Comparison of ENCODE assay signal across 8 mouse cellular contexts in the genomic region with DNA sequence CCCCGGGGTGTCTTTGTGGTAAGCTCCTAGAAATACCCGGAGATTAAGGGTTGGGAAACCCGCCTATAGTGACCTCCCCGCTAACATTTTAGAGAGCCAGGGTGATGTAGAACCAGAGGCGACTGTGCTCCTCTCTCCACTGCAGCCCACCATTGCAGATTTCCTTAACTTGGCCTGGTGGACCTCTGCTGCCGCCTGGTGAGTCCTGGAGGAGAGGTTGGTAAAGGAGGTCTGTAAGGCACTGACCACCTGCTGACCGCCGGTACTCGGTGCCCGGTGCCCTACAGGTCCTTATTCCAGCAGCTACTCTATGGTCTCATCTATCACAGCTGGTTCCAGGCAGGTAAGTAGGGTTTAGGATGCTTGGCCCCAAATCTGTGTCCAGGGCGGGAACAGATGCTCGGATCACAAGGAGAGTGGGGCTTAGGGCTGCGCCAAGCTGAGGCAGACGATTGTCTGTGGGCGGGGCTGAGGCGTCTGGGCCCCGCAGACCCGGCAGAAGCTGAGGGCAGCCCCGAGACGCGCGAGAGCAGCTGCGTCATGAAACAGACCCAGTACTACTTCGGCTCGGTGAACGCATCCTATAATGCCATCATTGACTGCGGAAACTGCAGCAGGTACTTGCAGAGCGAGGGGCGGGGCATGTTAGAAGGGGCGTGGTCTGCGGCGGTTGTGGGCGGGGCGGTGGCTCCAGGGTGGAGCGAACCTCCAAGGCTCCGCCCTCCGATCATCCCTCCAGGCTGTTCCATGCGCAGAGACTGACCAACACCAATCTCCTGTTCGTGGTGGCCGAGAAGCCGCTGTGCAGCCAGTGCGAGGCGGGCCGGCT. TPM values are rescaled to one million over a fixed set of nuclear protein-coding genes. Genes with fewer than 3 reads are reported as not detected.
DNase-seq lines count a peak whose midpoint lies in the region; ATAC-seq lines count a peak whose summit lies in the region.

No protein-coding gene starts in this region.

- H3K4me3 ChIP-seq in embryonic facial prominence, embryonic 13.5 days = peak overlapping the region; percentile 44
- H3K4me3 ChIP-seq in heart, embryonic 12.5 days = peak overlapping the region; percentile 43
- H3K4me3 ChIP-seq in kidney, embryonic 14.5 days (ENCODE audit: low read length) = peak overlapping the region; percentile 40
- H3K4me3 ChIP-seq in liver, embryonic 13.5 days (replicated peaks) = peak overlapping the region; percentile 42

- no peaks in the 10 kb centered on the region for H3K36me3 ChIP-seq in embryonic facial prominence, embryonic 13.5 days
- H3K36me3 ChIP-seq in heart, embryonic 12.5 days = peaks cover 4% of the 10 kb centered on the region; the same call in 1 of the 2 replicates
- no peaks in the 10 kb centered on the region for H3K36me3 ChIP-seq in kidney, embryonic 14.5 days (ENCODE audit: control insufficient read depth, insufficient read depth, low read length)
- no peaks in the 10 kb centered on the region for H3K36me3 ChIP-seq in liver, embryonic 13.5 days

- 5% methylated on average over 44 of the region's 44 CpGs for WGBS in embryonic facial prominence, embryonic 13.5 days
- WGBS in heart, embryonic 12.5 days = 13% methylated on average over 44 of the region's 44 CpGs
- 4% methylated on average over 44 of the region's 44 CpGs for WGBS in kidney, embryonic 14.5 days
- whole genome bisulfite sequencing in liver, embryonic 13.5 days (ENCODE audit: insufficient replicate concordance) = 6% methylated on average over 44 of the region's 44 CpGs

- peaks cover 63% of the 10 kb centered on the region for H3K27me3 ChIP-seq in embryonic facial prominence, embryonic 13.5 days
- peaks cover 43% of the 10 kb centered on the region for H3K27me3 ChIP-seq in heart, embryonic 12.5 days (replicated peaks)
- H3K27me3 ChIP-seq in kidney, embryonic 14.5 days (ENCODE audit: control insufficient read depth, insufficient read depth, low read length) = peaks cover 19% of the 10 kb centered on the region
- peaks cover 62% of the 10 kb centered on the region for H3K27me3 ChIP-seq in liver, embryonic 13.5 days

- no peaks in the 10 kb centered on the region for H3K9me3 ChIP-seq in embryonic facial prominence, embryonic 13.5 days
- H3K9me3 ChIP-seq in heart, embryonic 12.5 days (replicated peaks) = no peaks in the 10 kb centered on the region
- H3K9me3 ChIP-seq in kidney, embryonic 14.5 days (ENCODE audit: control insufficient read depth, low read length) = no peaks in the 10 kb centered on the region
- H3K9me3 ChIP-seq in liver, embryonic 13.5 days (replicated peaks) = no peaks in the 10 kb centered on the region

- peak overlapping the region; percentile 67 for H3K4me2 ChIP-seq in embryonic facial prominence, embryonic 13.5 days
- peak overlapping the region; percentile 75 for H3K4me2 ChIP-seq in heart, embryonic 12.5 days
- H3K4me2 ChIP-seq in kidney, embryonic 14.5 days (replicated peaks; ENCODE audit: low read depth, low read length) = peak overlapping the region; percentile 74
- H3K4me2 ChIP-seq in liver, embryonic 13.5 days = peak overlapping the region; percentile 63

- ATAC-seq in embryonic facial prominence, embryonic 13.5 days (ENCODE audit: insufficient number of reproducible peaks, insufficient read depth, low FRiP score, low TSS enrichment, low read depth) = no peak
- ATAC-seq in heart, embryonic 12.5 days (ENCODE audit: insufficient number of reproducible peaks, low FRiP score) = peak; percentile 66
- peak; percentile 82 for ATAC-seq in kidney, embryonic 14.5 days (ENCODE audit: low FRiP score, low TSS enrichment)
- ATAC-seq in liver, embryonic 13.5 days (ENCODE audit: low read depth) = peak; percentile 61

- peaks cover 26% of the 10 kb centered on the region for H3K4me1 ChIP-seq in embryonic facial prominence, embryonic 13.5 days
- peaks cover 35% of the 10 kb centered on the region for H3K4me1 ChIP-seq in heart, embryonic 12.5 days (replicated peaks)
- peaks cover 15% of the 10 kb centered on the region; the same call in 1 of the 2 replicates for H3K4me1 ChIP-seq in kidney, embryonic 14.5 days (ENCODE audit: control insufficient read depth, insufficient read depth, low read length)
- H3K4me1 ChIP-seq in liver, embryonic 13.5 days (replicated peaks) = peaks cover 29% of the 10 kb centered on the region

- peak; percentile 83 to 84 for DNase-seq in cerebellum, postnatal 10 days
- no peak for DNase-seq in cerebellum, adult 8-10 months
- DNase-seq in liver, embryonic 13.5 days = peak; percentile 81
- DNase-seq in naive thymus-derived CD4-positive, alpha-beta T cell, adult 2 months (ENCODE audit: low read depth) = peak; percentile 81
- DNase-seq in spleen, postnatal 36 days (ENCODE audit: low spot score in 2 of 2) = peak; percentile 63 to 69

- peak overlapping the region; percentile 41; the same call in 1 of the 2 replicates for H3K9ac ChIP-seq in embryonic facial prominence, embryonic 13.5 days
- H3K9ac ChIP-seq in heart, embryonic 12.5 days = peak overlapping the region; percentile 52
- H3K9ac ChIP-seq in kidney, embryonic 14.5 days (ENCODE audit: low read depth, low read length) = peak overlapping the region; percentile 42
- no peak overlapping the region for H3K9ac ChIP-seq in liver, embryonic 13.5 days

- no peak overlapping the region for H3K27ac ChIP-seq in embryonic facial prominence, embryonic 13.5 days
- no peak overlapping the region for H3K27ac ChIP-seq in heart, embryonic 12.5 days (ENCODE audit: poor library complexity, severe bottlenecking)
- no peak overlapping the region for H3K27ac ChIP-seq in kidney, embryonic 14.5 days (ENCODE audit: low read depth, low read length)
- H3K27ac ChIP-seq in liver, embryonic 13.5 days = no peak overlapping the region

RNA-seq across cellular contexts. Expression of gene Tmem115, which starts 7.3 kb away (rescaled TPM):
- 46.2 and 46.9 TPM in 2 replicates for polyA plus RNA-seq in embryonic facial prominence, embryonic 13.5 days (2015; fragmentation: Nextera tagmentation; extraction: Ambion mirVana)
- polyA plus RNA-seq in heart, embryonic 12.5 days (2016; fragmentation: Nextera tagmentation; extraction: Ambion mirVana) = 37.5 and 41.2 TPM in 2 replicates
- polyA plus RNA-seq in kidney, embryonic 14.5 days (2014; fragmentation: Nextera tagmentation; extraction: Ambion mirVana) = 45.0 and 49.9 TPM in 2 replicates
- polyA plus RNA-seq in liver, embryonic 13.5 days (2015; fragmentation: Nextera tagmentation; extraction: Ambion mirVana) = 16.5 and 18.3 TPM in 2 replicates

RNA-seq across cellular contexts. Expression of gene Cyb561d2, which starts 15.6 kb away (rescaled TPM):
- 21.8 and 26.1 TPM in 2 replicates for polyA plus RNA-seq in embryonic facial prominence, embryonic 13.5 days (2015; fragmentation: Nextera tagmentation; extraction: Ambion mirVana)
- 16.6 and 18.4 TPM in 2 replicates for polyA plus RNA-seq in heart, embryonic 12.5 days (2016; fragmentation: Nextera tagmentation; extraction: Ambion mirVana)
- polyA plus RNA-seq in kidney, embryonic 14.5 days (2014; fragmentation: Nextera tagmentation; extraction: Ambion mirVana) = 28.7 and 32.3 TPM in 2 replicates
- 17.4 and 17.7 TPM in 2 replicates for polyA plus RNA-seq in liver, embryonic 13.5 days (2015; fragmentation: Nextera tagmentation; extraction: Ambion mirVana)

RNA-seq across cellular contexts. Expression of gene Nprl2, which starts 15.6 kb away (rescaled TPM):
- 44.3 and 47.2 TPM in 2 replicates for polyA plus RNA-seq in embryonic facial prominence, embryonic 13.5 days (2015; fragmentation: Nextera tagmentation; extraction: Ambion mirVana)
- 24.4 and 25.1 TPM in 2 replicates for polyA plus RNA-seq in heart, embryonic 12.5 days (2016; fragmentation: Nextera tagmentation; extraction: Ambion mirVana)
- polyA plus RNA-seq in kidney, embryonic 14.5 days (2014; fragmentation: Nextera tagmentation; extraction: Ambion mirVana) = 41.0 and 48.6 TPM in 2 replicates
- 14.3 and 16.0 TPM in 2 replicates for polyA plus RNA-seq in liver, embryonic 13.5 days (2015; fragmentation: Nextera tagmentation; extraction: Ambion mirVana)

RNA-seq across cellular contexts. Expression of gene Zmynd10, which starts 20.7 kb away (rescaled TPM):
- 2.1 and 2.2 TPM in 2 replicates for polyA plus RNA-seq in embryonic facial prominence, embryonic 13.5 days (2015; fragmentation: Nextera tagmentation; extraction: Ambion mirVana)
- polyA plus RNA-seq in heart, embryonic 12.5 days (2016; fragmentation: Nextera tagmentation; extraction: Ambion mirVana) = 0.22 and 0.35 TPM in 2 replicates
- polyA plus RNA-seq in kidney, embryonic 14.5 days (2014; fragmentation: Nextera tagmentation; extraction: Ambion mirVana) = 0.76 and 1.7 TPM in 2 replicates
- polyA plus RNA-seq in liver, embryonic 13.5 days (2015; fragmentation: Nextera tagmentation; extraction: Ambion mirVana) = 0.21 TPM in 1 of 2 replicates, not detected in the other

RNA-seq across cellular contexts. Expression of gene Rassf1, which starts 24.9 kb away (rescaled TPM):
- polyA plus RNA-seq in embryonic facial prominence, embryonic 13.5 days (2015; fragmentation: Nextera tagmentation; extraction: Ambion mirVana) = 65.2 and 68.5 TPM in 2 replicates
- 48.2 and 49.0 TPM in 2 replicates for polyA plus RNA-seq in heart, embryonic 12.5 days (2016; fragmentation: Nextera tagmentation; extraction: Ambion mirVana)
- 53.2 and 60.1 TPM in 2 replicates for polyA plus RNA-seq in kidney, embryonic 14.5 days (2014; fragmentation: Nextera tagmentation; extraction: Ambion mirVana)
- 17.5 and 18.2 TPM in 2 replicates for polyA plus RNA-seq in liver, embryonic 13.5 days (2015; fragmentation: Nextera tagmentation; extraction: Ambion mirVana)
